Mouse (Mus musculus) liver, postnatal 0 days (tissue): ENCODE measurements around the gene Cdc73.

ENCODE experiments used
- CTCF ChIP-seq: sonication (generic); IDR thresholded peaks from 2 replicates; pipeline ENCODE4 v1.5.1; 2016; ENCODE audit warnings: antibody characterized with exemption, low read depth
- EP300 ChIP-seq: IDR thresholded peaks from 2 replicates; pipeline ENCODE4 v1.6.1; 2016; ENCODE audit warnings: antibody characterized with exemption, low read depth, mild to moderate bottlenecking

- TF ChIP-seq CTCF (no peak), EP300 (no peak)
These were observed 125.7 kb downstream of the Cdc73 start for GRCm38 (mm10) chr1:143576824-143577543.
